Mouse (Mus musculus): Measurements from ENCODE around the gene Ppfibp2. TPM values are rescaled to one million over a fixed set of nuclear protein-coding genes. Genes with fewer than 3 reads are reported as not detected.

The Ppfibp2 gene
- polyA plus RNA-seq (2014; fragmentation: Illumina TruSeq; extraction: RNeasy Lipid Tissue Mini Kit (QIAGEN cat#74804); ENCODE audit: low read depth, low replicate concordance), result 4.5 TPM

GRCm38 (mm10) chr7:107594857-107595402 lies at the start of gene Ppfibp2:
Ppfibp2 (plus strand) TSS chr7:107595207.

GRCm38 (mm10) chr7:107567261-107567671 lies 27.7 kb upstream of the Ppfibp2 start, which contains the start of gene Olfml1:
Olfml1 (plus strand) TSS chr7:107567446.

GRCm38 (mm10) chr7:107625061-107625460 lies 30.1 kb downstream of the Ppfibp2 start, which contains the start of gene 5330417H12Rik:
5330417H12Rik (minus strand) TSS chr7:107625161.

GRCm38 (mm10) chr7:107757308-107758151 lies 162.5 kb downstream of the Ppfibp2 start, which contains the start of gene Cyb5r2:
Cyb5r2 (minus strand) TSS chr7:107758032.

Other genes starting within 250 kb of the Ppfibp2 start
- gene Syt9, start 224.5 kb upstream of the Ppfibp2 start, polyA plus RNA-seq (2014; fragmentation: Illumina TruSeq; extraction: RNeasy Lipid Tissue Mini Kit (QIAGEN cat#74804); ENCODE audit: low read depth, low replicate concordance), result 3.0 TPM
- 9.5 TPM for gene Olfml1, start 27.8 kb upstream of the Ppfibp2 start, polyA plus RNA-seq (2014; fragmentation: Illumina TruSeq; extraction: RNeasy Lipid Tissue Mini Kit (QIAGEN cat#74804); ENCODE audit: low read depth, low replicate concordance)
- gene 5330417H12Rik, start 30.0 kb downstream of the Ppfibp2 start, polyA plus RNA-seq (2014; fragmentation: Illumina TruSeq; extraction: RNeasy Lipid Tissue Mini Kit (QIAGEN cat#74804); ENCODE audit: low read depth, low replicate concordance), result not detected
- gene Cyb5r2, start 162.8 kb downstream of the Ppfibp2 start, polyA plus RNA-seq (2014; fragmentation: Illumina TruSeq; extraction: RNeasy Lipid Tissue Mini Kit (QIAGEN cat#74804); ENCODE audit: low read depth, low replicate concordance), result not detected
- gene Ovch2, start 206.0 kb downstream of the Ppfibp2 start, polyA plus RNA-seq (2014; fragmentation: Illumina TruSeq; extraction: RNeasy Lipid Tissue Mini Kit (QIAGEN cat#74804); ENCODE audit: low read depth, low replicate concordance), result not detected
- not detected for gene Olfr467, start 217.1 kb downstream of the Ppfibp2 start, polyA plus RNA-seq (2014; fragmentation: Illumina TruSeq; extraction: RNeasy Lipid Tissue Mini Kit (QIAGEN cat#74804); ENCODE audit: low read depth, low replicate concordance)
- gene Olfr469, start 230.3 kb downstream of the Ppfibp2 start, polyA plus RNA-seq (2014; fragmentation: Illumina TruSeq; extraction: RNeasy Lipid Tissue Mini Kit (QIAGEN cat#74804); ENCODE audit: low read depth, low replicate concordance), result not detected